In genomic region chr7:101427736-101428135, GRCm38 (mm10) we compare ENCODE assay signal across 10 mouse cellular contexts. TPM values are rescaled to one million over a fixed set of nuclear protein-coding genes. Genes with fewer than 3 reads are reported as not detected.
DNase-seq lines count a peak whose midpoint lies in the region; ATAC-seq and TF ChIP-seq lines count a peak whose summit lies in the region.
"Had no signal": no experiment of that assay in that cellular context is flagged by ENCODE, and none has a peak within 500 bp of the region (broad histone marks: within the 10 kb centered on the region; RNA-seq: fewer than 3 reads in every experiment).

No protein-coding gene starts in this region.

- no peak for TF ChIP-seq EP300 in MEL (IDR thresholded peaks at IDR 0.05; ENCODE audit: low read depth in 1 of 2, low read length in 2 of 2)

- H3K4me3 ChIP-seq in embryonic facial prominence, embryonic 11.5 days (ENCODE audit: low read depth, low read length) = no peak overlapping the region
- H3K4me3 ChIP-seq in embryonic facial prominence, embryonic 10.5 days = no peak overlapping the region
- no peak overlapping the region for H3K4me3 ChIP-seq in liver, adult 2 months (ENCODE audit: insufficient read depth, low read depth, low read length)
- no peak overlapping the region for H3K4me3 ChIP-seq in liver, embryonic 11.5 days (ENCODE audit: low read depth, low read length)
- no peak overlapping the region for H3K4me3 ChIP-seq in MEL (ENCODE audit: control insufficient read depth in 1 of 2, insufficient read depth in 1 of 2, low read depth in 2 of 2, low read length in 2 of 2)
- no peak overlapping the region for H3K4me3 ChIP-seq in forebrain, embryonic 14.5 days (ENCODE audit: low read depth, low read length)
- H3K4me3 ChIP-seq: midbrain, embryonic 12.5 days had no signal

- H3K27me3 ChIP-seq in embryonic facial prominence, embryonic 11.5 days (ENCODE audit: control insufficient read depth, insufficient read depth, low read length) = no peaks in the 10 kb centered on the region
- H3K27me3 ChIP-seq in embryonic facial prominence, embryonic 10.5 days (replicated peaks; ENCODE audit: low read depth, poor library complexity, severe bottlenecking) = no peaks in the 10 kb centered on the region
- no peaks in the 10 kb centered on the region for H3K27me3 ChIP-seq in liver, adult 2 months (ENCODE audit: control insufficient read depth, insufficient read depth, low read length)
- 0 out of 2 replicates have a peak, but pooled peaks cover 2% of the 10 kb centered on the region for H3K27me3 ChIP-seq in liver, embryonic 11.5 days (replicated peaks; ENCODE audit: control insufficient read depth, insufficient read depth, low read length)
- no peaks in the 10 kb centered on the region; a peak in 1 of 4 replicates for H3K27me3 ChIP-seq in MEL (ENCODE audit: control insufficient read depth in 1 of 2, insufficient read depth in 2 of 2, low read length in 2 of 2)
- no peaks in the 10 kb centered on the region for H3K27me3 ChIP-seq in forebrain, embryonic 14.5 days (replicated peaks; ENCODE audit: control insufficient read depth, insufficient read depth, low read length)

- no peak overlapping the region for H3K27ac ChIP-seq in embryonic facial prominence, embryonic 11.5 days (replicated peaks; ENCODE audit: low read depth, low read length)
- no peak overlapping the region for H3K27ac ChIP-seq in embryonic facial prominence, embryonic 10.5 days (replicated peaks)
- no peak overlapping the region for H3K27ac ChIP-seq in liver, adult 2 months (replicated peaks; ENCODE audit: insufficient read depth, low read depth, low read length)
- no peak overlapping the region for H3K27ac ChIP-seq in liver, embryonic 11.5 days (ENCODE audit: low read depth, low read length)
- H3K27ac ChIP-seq in MEL (ENCODE audit: control insufficient read depth, low read depth, low read length) = no peak overlapping the region
- no peak overlapping the region for H3K27ac ChIP-seq in forebrain, embryonic 14.5 days (ENCODE audit: low read depth, low read length)

- no peak overlapping the region for H3K9ac ChIP-seq in embryonic facial prominence, embryonic 11.5 days (replicated peaks; ENCODE audit: low read length)
- H3K9ac ChIP-seq in liver, adult 2 months (ENCODE audit: low read depth, low read length) = no peak overlapping the region
- no peak overlapping the region for H3K9ac ChIP-seq in liver, embryonic 11.5 days (ENCODE audit: low read depth, low read length)
- H3K9ac ChIP-seq in MEL (ENCODE audit: control insufficient read depth, low read depth, low read length, poor library complexity, severe bottlenecking) = no peak overlapping the region
- no peak overlapping the region for H3K9ac ChIP-seq in forebrain, embryonic 14.5 days (ENCODE audit: low read length)
- H3K9ac ChIP-seq: midbrain, embryonic 12.5 days had no signal

- ATAC-seq in embryonic facial prominence, embryonic 11.5 days (replicated peaks; ENCODE audit: insufficient number of reproducible peaks, low FRiP score, low TSS enrichment, low read depth) = no peak
- no peak for ATAC-seq in liver, embryonic 11.5 days (replicated peaks; ENCODE audit: low FRiP score)
- ATAC-seq in erythroid progenitor cell, adult 5-6 weeks (replicated peaks; ENCODE audit: low FRiP score, poor library complexity, severe bottlenecking) = 0 out of 2 replicates have a peak, but pooled peaks have one; percentile 15
- ATAC-seq in forebrain, embryonic 14.5 days = no peak

- no peak for TF ChIP-seq POLR2A in liver, adult 2 months (IDR thresholded peaks at IDR 0.05; ENCODE audit: extremely low read depth, insufficient read depth, low read length)
- no peak for TF ChIP-seq POLR2A in MEL (IDR thresholded peaks at IDR 0.05; ENCODE audit: control insufficient read depth in 1 of 2, insufficient read depth in 1 of 2, low read depth in 1 of 2, low read length in 2 of 2, poor library complexity in 1 of 2)

- TF ChIP-seq CTCF in liver, adult 2 months (IDR thresholded peaks at IDR 0.05; ENCODE audit: low read depth, low read length) = peak; percentile 75
- peak; percentile 83 to 95 (median 83) for TF ChIP-seq CTCF in MEL (IDR thresholded peaks at IDR 0.05 in 2 of 3, conservative IDR thresholded peaks at IDR 0.05 in 1 of 3; ENCODE audit: control insufficient read depth in 1 of 3, insufficient read depth in 1 of 3, low read depth in 2 of 3, low read length in 3 of 3, poor library complexity in 1 of 3, severe bottlenecking in 1 of 3)

- no peaks in the 10 kb centered on the region for H3K4me1 ChIP-seq in embryonic facial prominence, embryonic 11.5 days (ENCODE audit: control insufficient read depth, insufficient read depth, low read length)
- peaks cover 15% of the 10 kb centered on the region for H3K4me1 ChIP-seq in embryonic facial prominence, embryonic 10.5 days
- no peaks in the 10 kb centered on the region for H3K4me1 ChIP-seq in liver, adult 2 months (ENCODE audit: control insufficient read depth, insufficient read depth, low read length)
- no peaks in the 10 kb centered on the region for H3K4me1 ChIP-seq in liver, embryonic 11.5 days (replicated peaks; ENCODE audit: control insufficient read depth, insufficient read depth, low read length)
- no peaks in the 10 kb centered on the region for H3K4me1 ChIP-seq in MEL (ENCODE audit: control insufficient read depth in 1 of 2, insufficient read depth in 2 of 2, low read length in 2 of 2)
- peaks cover 4% of the 10 kb centered on the region; the same call in 1 of the 2 replicates for H3K4me1 ChIP-seq in forebrain, embryonic 14.5 days (ENCODE audit: control insufficient read depth, insufficient read depth, low read length)

- H3K4me2 ChIP-seq in embryonic facial prominence, embryonic 11.5 days (ENCODE audit: low read depth, low read length) = no peak overlapping the region
- no peak overlapping the region for H3K4me2 ChIP-seq in liver, embryonic 11.5 days
- H3K4me2 ChIP-seq in forebrain, embryonic 14.5 days (ENCODE audit: low read length) = no peak overlapping the region
- H3K4me2 ChIP-seq: midbrain, embryonic 12.5 days had no signal

- TF ChIP-seq RAD21 in MEL (IDR thresholded peaks at IDR 0.05; ENCODE audit: low read depth, low read length) = peak; percentile 53

- peak; percentile 45 for DNase-seq in embryonic facial prominence, embryonic 11.5 days (ENCODE audit: low spot score)
- no peak for DNase-seq in embryonic facial prominence, embryonic 10.5 days (ENCODE audit: low spot score)
- DNase-seq in liver, adult 2 months (ENCODE audit: extremely low read depth, low read depth, low spot score) = no peak
- DNase-seq in liver, embryonic 11.5 days (ENCODE audit: low spot score) = no peak
- peak; percentile 54 for DNase-seq in MEL (ENCODE audit: low read depth, low spot score)
- DNase-seq in retina, postnatal 1 day = peak; percentile 68
- DNase-seq in forebrain, embryonic 14.5 days (ENCODE audit: low spot score) = no peak

- H3K36me3 ChIP-seq in embryonic facial prominence, embryonic 11.5 days (replicated peaks; ENCODE audit: control insufficient read depth, insufficient read depth, low read depth, low read length) = no peaks in the 10 kb centered on the region
- no peaks in the 10 kb centered on the region for H3K36me3 ChIP-seq in embryonic facial prominence, embryonic 10.5 days (replicated peaks)
- H3K36me3 ChIP-seq in liver, adult 2 months (ENCODE audit: control insufficient read depth, insufficient read depth, low read length) = no peaks in the 10 kb centered on the region
- H3K36me3 ChIP-seq in liver, embryonic 11.5 days (ENCODE audit: control insufficient read depth, insufficient read depth, low read length) = no peaks in the 10 kb centered on the region
- no peaks in the 10 kb centered on the region for H3K36me3 ChIP-seq in MEL (ENCODE audit: control insufficient read depth in 1 of 2, insufficient read depth in 2 of 2, low read length in 2 of 2)
- no peaks in the 10 kb centered on the region for H3K36me3 ChIP-seq in forebrain, embryonic 14.5 days (ENCODE audit: control insufficient read depth, insufficient read depth, low read length)
- H3K36me3 ChIP-seq: midbrain, embryonic 12.5 days had no signal

- no peaks in the 10 kb centered on the region for H3K9me3 ChIP-seq in embryonic facial prominence, embryonic 11.5 days (replicated peaks; ENCODE audit: control insufficient read depth, low read length)
- H3K9me3 ChIP-seq in embryonic facial prominence, embryonic 10.5 days = no peaks in the 10 kb centered on the region
- no peaks in the 10 kb centered on the region for H3K9me3 ChIP-seq in liver, embryonic 11.5 days (ENCODE audit: control insufficient read depth, low read length)
- H3K9me3 ChIP-seq in MEL (replicated peaks; ENCODE audit: insufficient read depth, low read length) = no peaks in the 10 kb centered on the region
- H3K9me3 ChIP-seq in forebrain, embryonic 14.5 days (replicated peaks; ENCODE audit: control insufficient read depth, low read length) = no peaks in the 10 kb centered on the region
- H3K9me3 ChIP-seq: midbrain, embryonic 12.5 days had no signal

- WGBS in embryonic facial prominence, embryonic 11.5 days = 13% methylated on average over 2 of the region's 2 CpGs
- WGBS in embryonic facial prominence, embryonic 10.5 days = 8% methylated on average over 2 of the region's 2 CpGs
- WGBS in liver, adult 2 months = 4% methylated on average over 2 of the region's 2 CpGs
- WGBS in liver, embryonic 11.5 days = 11% methylated on average over 2 of the region's 2 CpGs
- WGBS in forebrain, embryonic 14.5 days = 13% methylated on average over 2 of the region's 2 CpGs

- H3K79me2 ChIP-seq in liver, adult 2 months (ENCODE audit: control insufficient read depth, insufficient read depth, low read length) = no peaks in the 10 kb centered on the region
- H3K79me2 ChIP-seq in MEL (ENCODE audit: control insufficient read depth, insufficient read depth, low read length, poor library complexity) = no peaks in the 10 kb centered on the region

RNA-seq across cellular contexts. Expression of gene Pde2a, which starts 6.2 kb away (rescaled TPM):
- 10.6 and 18.6 TPM in 2 replicates for polyA plus RNA-seq in embryonic facial prominence, embryonic 11.5 days (2014; fragmentation: Nextera tagmentation; extraction: Ambion mirVana)
- 21.7 and 22.5 TPM in 2 replicates for polyA plus RNA-seq in embryonic facial prominence, embryonic 10.5 days (2016; fragmentation: Nextera tagmentation; extraction: Ambion mirVana)
- total RNA-seq in liver, adult 2 months (2014; rRNA removed) = 11.4 and 13.2 TPM in 2 replicates
- polyA plus RNA-seq in liver, adult 2 months (2012; rRNA removed) = 7.7 and 7.9 TPM in 2 replicates
- 14.4 and 15.0 TPM in 2 replicates for polyA plus RNA-seq in liver, embryonic 11.5 days (2014; fragmentation: Nextera tagmentation; extraction: Ambion mirVana)
- total RNA-seq in MEL (2012; rRNA removed) = 0.59 and 0.62 TPM in 2 replicates
- under 1 TPM in 1 of 2 experiments, not detected in 1; 0.11 TPM for polyA plus RNA-seq in MEL (2012; ENCODE audit: insufficient read depth in 1 of 2, insufficient read length in 2 of 2, low read depth in 1 of 2, low replicate concordance in 2 of 2, missing spikeins in 1 of 2)
- 15.9 and 17.2 TPM in 2 replicates for total RNA-seq in erythroid progenitor cell, adult 5-6 weeks (2015; ENCODE audit: low replicate concordance)
- 1.7 and 11.8 TPM in 2 replicates for total RNA-seq in erythroid progenitor cell, adult 5-6 weeks (2017; ENCODE audit: low replicate concordance)
- polyA plus RNA-seq in forebrain, embryonic 14.5 days (2014; fragmentation: Nextera tagmentation; extraction: Ambion mirVana) = 27.0 and 34.7 TPM in 2 replicates

RNA-seq across cellular contexts. Expression of gene Gm45837, which starts 17.1 kb away (rescaled TPM):
- polyA plus RNA-seq in embryonic facial prominence, embryonic 11.5 days (2014; fragmentation: Nextera tagmentation; extraction: Ambion mirVana) = 4.2 TPM in 1 of 2 replicates, not detected in the other
- polyA plus RNA-seq in embryonic facial prominence, embryonic 10.5 days (2016; fragmentation: Nextera tagmentation; extraction: Ambion mirVana) = not detected in 2 replicates
- not detected in 2 replicates for total RNA-seq in liver, adult 2 months (2014; rRNA removed)
- not detected in 2 replicates for polyA plus RNA-seq in liver, adult 2 months (2012; rRNA removed)
- 2.1 TPM in 1 of 2 replicates, not detected in the other for polyA plus RNA-seq in liver, embryonic 11.5 days (2014; fragmentation: Nextera tagmentation; extraction: Ambion mirVana)
- total RNA-seq in MEL (2012; rRNA removed) = not detected in 2 replicates
- 1 to 10 TPM in 1 of 2 experiments, not detected in 1; 1.2 TPM for polyA plus RNA-seq in MEL (2012; ENCODE audit: insufficient read depth in 1 of 2, insufficient read length in 2 of 2, low read depth in 1 of 2, low replicate concordance in 2 of 2, missing spikeins in 1 of 2)
- not detected in 2 replicates for total RNA-seq in erythroid progenitor cell, adult 5-6 weeks (2015; ENCODE audit: low replicate concordance)
- total RNA-seq in erythroid progenitor cell, adult 5-6 weeks (2017; ENCODE audit: low replicate concordance) = 4.2 TPM in 1 of 2 replicates, not detected in the other
- polyA plus RNA-seq in forebrain, embryonic 14.5 days (2014; fragmentation: Nextera tagmentation; extraction: Ambion mirVana) = not detected in 2 replicates
- total RNA-seq: heart, postnatal 36 days had no signal
- polyA plus RNA-seq: midbrain, embryonic 12.5 days had no signal

Comparison
In these comparisons a context has a peak if more than half of its experiments do, and no peak if none do; other contexts are left out.
1. DNase-seq: peak in embryonic facial prominence, embryonic 11.5 days (single experiment), MEL (single experiment) and retina, postnatal 1 day (single experiment); none in embryonic facial prominence, embryonic 10.5 days (single experiment), liver, adult 2 months (single experiment), liver, embryonic 11.5 days (single experiment) and forebrain, embryonic 14.5 days (single experiment).